Mouse (Mus musculus): ENCODE data around the gene Ptprk.

- TF ChIP-seq CTCF (IDR thresholded peaks at IDR 0.05; ENCODE audit: low read depth) (no peak), EP300 (IDR thresholded peaks at IDR 0.05; ENCODE audit: low read depth) (no peak)
Measured at GRCm38 (mm10) chr10:28054764-28055163, 19.9 kb upstream of the Ptprk start.
